Mouse (Mus musculus) gastrocnemius, postnatal 25 days (tissue): ENCODE results near the gene Gapvd1. TPM values are rescaled to one million over a fixed set of nuclear protein-coding genes. Genes with fewer than 3 reads are reported as not detected.
A peak's percentile ranks its signal among the peaks of the same experiment; 100 is the strongest.
"Not testable (repeated sequence)": the region's sequence is repeated elsewhere in the genome, so short reads cannot be mapped to it uniquely, and the experiment has no call there.

Experiments
- DNase-seq: peaks from one replicate; pipeline ENCODE4 v3.0.0; 2022
- total RNA-seq, 2 experiments: library from RNA; stranded (reverse); gene quantifications; 1 replicate in 1 of 2; 2 replicates in 1 of 2; pipeline ENCODE4 v1.2.3; 2021

Gapvd1 gene
- total RNA-seq, 2 experiments from 2014 or later, result 29.8 to 32.5 TPM

DNA sequence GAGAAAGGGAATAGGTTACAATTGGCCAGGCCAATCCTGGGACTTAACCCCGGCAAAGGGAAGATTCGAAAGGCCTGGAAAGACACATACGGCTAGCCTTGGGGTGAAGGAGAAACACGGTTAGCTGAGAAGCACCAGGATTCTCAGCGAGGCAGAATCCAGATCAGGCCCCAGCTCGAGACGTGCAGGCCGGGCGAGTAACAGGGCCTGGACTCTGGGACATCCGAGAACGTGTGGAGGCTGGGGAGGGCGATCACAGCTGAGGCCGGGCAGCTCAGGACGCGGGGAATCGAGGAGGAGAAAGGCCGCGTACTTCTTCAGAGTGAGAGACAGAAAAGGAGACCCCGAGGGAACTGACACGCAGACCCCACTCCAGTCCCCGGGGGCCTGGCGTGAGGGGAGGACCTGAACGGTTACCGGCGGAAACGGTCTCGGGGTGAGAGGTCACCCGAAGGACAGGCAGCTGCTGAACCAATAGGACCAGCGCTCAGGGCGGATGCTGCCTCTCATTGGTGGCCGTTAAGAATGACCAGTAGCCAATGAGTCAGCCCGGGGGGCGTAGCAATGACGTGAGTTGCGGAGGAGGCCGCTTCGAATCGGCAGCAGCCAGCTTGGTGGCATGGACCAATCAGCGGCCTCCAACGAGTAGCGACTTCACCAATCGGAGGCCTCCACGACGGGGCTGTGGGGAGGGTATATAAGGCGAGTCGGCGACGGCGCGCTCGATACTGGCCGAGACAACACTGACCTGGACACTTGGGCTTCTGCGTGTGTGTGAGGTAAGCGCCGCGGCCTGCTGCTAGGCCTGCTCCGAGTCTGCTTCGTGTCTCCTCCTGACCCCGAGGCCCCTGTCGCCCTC lies 16.6 kb upstream of the Gapvd1 start, which contains the start of gene Hspa5:
Gene Hspa5 (plus strand): TSS at position 603 of the 859 bp plus-strand sequence.
- peak; percentile 100 for DNase-seq

GRCm38 (mm10) chr2:34770951-34771350 lies 15.9 kb upstream of the Gapvd1 start:
- no peak for DNase-seq

DNA sequence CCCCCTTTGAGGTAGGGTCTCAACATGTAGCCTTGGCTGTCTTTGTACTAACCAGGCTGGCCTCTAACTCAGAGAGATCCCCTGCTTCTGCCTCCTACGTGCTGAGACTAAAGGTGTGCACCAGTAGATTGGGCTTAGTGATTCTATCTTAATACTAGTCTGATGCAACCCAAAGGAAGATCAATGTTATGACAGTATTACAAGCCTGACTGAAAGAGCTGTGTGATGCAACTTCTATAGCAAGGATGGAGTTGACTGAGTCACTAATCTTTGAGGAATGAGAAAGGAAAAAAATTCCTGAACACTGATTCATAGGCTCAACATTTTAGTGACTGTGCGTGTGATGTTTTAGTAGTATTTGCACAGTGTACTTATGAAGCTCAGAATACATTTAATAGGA lies 15.0 kb upstream of the Gapvd1 start:
- no peak for DNase-seq

DNA sequence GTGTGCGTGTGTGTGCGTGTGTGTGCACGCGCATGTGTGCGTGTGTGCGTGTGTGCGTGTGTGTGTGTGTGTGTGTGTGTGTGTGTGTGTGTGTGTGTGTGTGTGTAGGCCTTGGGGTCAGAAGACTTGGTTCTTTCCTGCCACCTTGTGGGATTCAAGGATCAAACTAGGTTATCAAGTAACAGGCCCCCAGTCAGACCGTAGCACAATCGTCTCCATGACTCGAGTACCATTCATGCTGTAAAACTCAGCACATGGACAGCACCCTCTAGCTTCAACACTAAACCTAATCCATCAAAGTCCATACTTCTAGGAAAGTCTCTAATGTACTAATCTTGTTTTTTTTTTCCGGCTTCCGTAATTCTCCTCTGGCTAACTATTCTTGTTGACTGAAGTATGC lies 9.8 kb upstream of the Gapvd1 start:
- DNase-seq, result no peak

DNA sequence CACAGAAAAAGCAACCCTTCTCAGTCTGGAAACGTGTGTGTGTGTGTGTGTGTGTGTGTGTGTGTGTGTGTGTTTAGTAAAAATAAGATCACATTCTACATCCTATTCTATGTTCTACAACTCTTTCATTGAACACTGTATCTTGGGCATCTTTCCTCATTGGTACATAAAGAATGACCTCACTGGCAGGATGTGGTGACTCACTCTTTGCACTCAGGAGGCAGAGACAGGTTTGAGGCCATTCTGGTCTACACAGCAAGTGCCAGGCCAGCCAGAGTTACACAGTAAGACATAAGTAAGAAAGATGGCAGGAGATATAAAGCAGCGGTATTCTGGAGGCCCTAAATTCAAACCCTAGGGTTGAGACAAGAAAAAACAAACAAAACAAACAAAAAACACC lies 7.8 kb upstream of the Gapvd1 start:
- no peak for DNase-seq

DNA sequence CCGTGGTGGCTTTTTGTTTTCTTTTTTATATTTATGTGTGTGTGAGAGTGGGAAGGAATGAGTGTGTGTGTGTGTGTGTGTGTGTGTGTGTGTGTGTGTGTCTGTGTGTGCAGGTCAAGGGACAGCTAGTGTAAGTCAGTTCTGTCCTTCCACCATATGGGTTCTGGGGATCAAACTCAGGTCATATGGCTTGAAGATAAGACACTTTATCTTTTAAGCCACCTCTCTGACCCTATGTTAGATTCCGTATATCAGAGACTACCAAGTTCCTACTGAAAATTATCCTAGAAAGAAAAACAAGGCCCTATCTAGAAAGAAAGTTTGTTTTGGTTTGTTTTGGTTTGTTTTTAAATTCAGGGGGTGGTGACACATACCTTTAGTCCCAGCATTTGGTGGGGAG lies 7.1 kb upstream of the Gapvd1 start:
- DNase-seq, result no peak

GRCm38 (mm10) chr2:34761272-34761671 lies 6.2 kb upstream of the Gapvd1 start:
- DNase-seq, result not testable (repeated sequence)

- no peak for DNase-seq
Measured at GRCm38 (mm10) chr2:34757341-34757740, 2.3 kb upstream of the Gapvd1 start.

GRCm38 (mm10) chr2:34753811-34754550 lies 1.1 kb downstream of the Gapvd1 start:
- DNase-seq, result peak; percentile 88

DNA sequence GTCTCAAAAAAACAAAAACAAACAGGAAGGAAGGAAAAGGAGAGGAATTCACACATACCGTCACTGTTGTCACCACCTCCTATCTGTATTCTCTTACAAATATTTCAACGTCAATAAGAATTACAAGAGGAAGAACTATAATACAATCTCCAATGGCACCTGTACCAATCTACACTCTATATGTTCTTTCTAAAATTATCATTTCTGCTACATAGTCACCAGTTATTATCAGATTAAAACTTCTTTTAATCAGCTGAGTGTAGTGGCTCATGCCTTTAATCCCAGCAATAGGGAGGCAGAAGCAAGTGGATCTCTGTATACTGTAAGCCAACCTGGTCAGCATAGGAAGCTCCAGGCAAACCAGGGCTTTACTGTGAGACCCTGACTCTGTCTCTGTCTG lies 4.8 kb downstream of the Gapvd1 start:
- DNase-seq, result no peak

GRCm38 (mm10) chr2:34748479-34748878 lies 6.6 kb downstream of the Gapvd1 start:
- no peak for DNase-seq

GRCm38 (mm10) chr2:34745673-34746072 lies 9.4 kb downstream of the Gapvd1 start:
- DNase-seq, result no peak

- DNase-seq, result no peak
Measured at GRCm38 (mm10) chr2:34744476-34744875, 10.6 kb downstream of the Gapvd1 start.

- no peak for DNase-seq
Measured at GRCm38 (mm10) chr2:34742675-34743074, 12.4 kb downstream of the Gapvd1 start.

GRCm38 (mm10) chr2:34741390-34742159 lies 13.5 kb downstream of the Gapvd1 start:
- DNase-seq, result no peak

DNA sequence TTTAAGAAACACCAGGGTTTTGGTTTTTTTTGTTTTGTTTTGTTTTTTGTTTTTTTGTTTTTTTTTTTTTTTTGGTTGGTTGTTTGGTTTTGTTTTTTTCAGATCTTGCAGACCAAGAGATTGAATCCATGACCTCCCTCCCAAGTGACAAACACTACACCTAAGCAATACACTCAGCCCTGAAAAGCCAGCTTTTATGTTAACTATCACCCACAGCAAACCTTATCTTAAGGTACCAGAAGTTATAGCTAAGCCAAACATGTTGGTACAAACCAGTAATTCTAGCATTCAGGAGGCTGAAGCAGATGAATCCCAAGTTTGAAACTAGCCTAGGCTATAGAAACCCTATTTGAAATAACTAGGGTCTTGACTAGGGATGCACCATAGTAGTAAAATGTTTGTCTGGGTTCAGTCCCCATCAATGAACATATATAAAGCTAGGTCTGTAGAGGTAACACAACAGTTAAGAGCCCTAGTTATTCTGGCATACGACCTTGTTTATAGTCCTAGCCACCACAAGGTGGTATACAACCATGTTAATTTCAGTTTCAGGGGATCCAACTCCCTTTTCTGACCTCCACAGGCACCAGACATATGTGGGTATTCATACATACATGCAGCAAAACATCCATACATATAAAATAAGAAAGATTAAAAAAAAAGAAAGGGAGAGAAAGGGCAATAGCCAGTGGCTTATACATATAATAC lies 15.2 kb downstream of the Gapvd1 start:
- DNase-seq, result no peak

DNA sequence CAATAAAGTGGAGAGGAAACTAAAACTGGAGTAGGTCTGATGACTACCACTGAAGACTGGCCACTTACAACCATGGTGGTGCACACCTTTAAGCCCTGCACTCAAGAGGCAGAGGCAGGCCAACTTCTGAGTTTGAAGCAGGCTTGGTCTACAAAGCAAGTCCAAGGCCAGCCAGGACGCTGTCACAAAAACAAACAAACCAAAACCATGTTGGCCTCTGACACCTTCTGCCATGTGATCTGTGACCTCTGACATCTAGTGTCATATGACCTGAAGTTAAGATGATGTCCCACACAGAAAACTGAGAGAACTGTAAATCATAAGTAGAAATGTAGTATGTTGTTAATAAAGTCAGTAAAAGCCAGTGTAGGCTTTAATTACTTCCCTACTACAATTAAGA lies 17.1 kb downstream of the Gapvd1 start:
- DNase-seq, result no peak

GRCm38 (mm10) chr2:34736626-34737025 lies 18.4 kb downstream of the Gapvd1 start:
- no peak for DNase-seq

- DNase-seq, result no peak
Measured at GRCm38 (mm10) chr2:34727045-34727728, 27.8 kb downstream of the Gapvd1 start.

DNA sequence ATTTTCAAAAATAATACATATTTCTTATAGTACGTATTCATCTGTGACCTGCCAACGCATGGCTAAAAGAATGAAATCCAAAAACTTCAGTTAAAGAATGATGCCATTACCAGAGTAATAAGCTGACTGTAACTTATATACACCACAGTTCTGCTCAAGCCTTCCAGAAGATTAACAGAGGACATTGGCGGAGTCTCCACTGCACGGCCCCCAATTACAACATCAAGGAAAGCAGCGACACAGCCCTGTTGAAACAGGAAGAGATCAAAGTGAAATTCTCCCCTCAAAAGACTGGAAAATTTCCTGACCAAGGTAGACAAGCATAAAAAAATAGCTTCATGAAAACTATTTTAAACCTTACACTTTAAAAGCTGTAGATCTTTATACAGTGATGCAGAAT lies 29.8 kb downstream of the Gapvd1 start:
- no peak for DNase-seq

DNA sequence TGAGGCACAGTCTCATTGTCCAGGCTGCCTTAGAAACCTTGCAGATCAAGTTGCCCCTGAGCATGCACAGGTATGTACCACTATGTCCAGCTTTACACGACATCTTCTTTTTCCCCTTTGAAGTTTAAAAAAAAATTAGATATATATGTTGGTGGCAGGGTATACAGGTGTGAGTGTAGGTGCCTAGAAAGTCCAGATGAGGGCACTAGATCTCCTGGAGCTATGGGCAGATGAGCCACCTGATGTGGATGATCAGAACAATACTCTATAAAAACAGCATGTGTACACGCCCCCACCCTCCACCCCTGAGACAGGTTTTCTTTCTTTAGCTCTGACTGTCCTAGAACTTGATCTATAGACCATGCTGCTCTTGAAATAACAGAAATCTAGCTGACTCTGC lies 36.8 kb downstream of the Gapvd1 start:
- no peak for DNase-seq
